Mouse (Mus musculus) midbrain, embryonic 12.5 days (tissue): ENCODE results near the gene Ap1s3. TPM values are rescaled to one million over a fixed set of nuclear protein-coding genes. Genes with fewer than 3 reads are reported as not detected.
A peak's percentile ranks its signal among the peaks of the same experiment; 100 is the strongest.

Experiments used
- ATAC-seq: fragments of 200-750 bp; cut with Nextera tagmentation; 2 replicates; pipeline ENCODE4 v1.8.0; 2017; ENCODE audit warnings: low read depth, moderate TSS enrichment, moderate library complexity; ENCODE audit not compliant: low FRiP score
- H3K27ac ChIP-seq: fragments of 300-500 bp; sonication (generic); replicated peaks from 2 replicates; pipeline ENCODE4 v1.5.1; 2016; ENCODE audit warnings: mild to moderate bottlenecking
- H3K27me3 ChIP-seq: fragments of 300-500 bp; sonication (generic); 2 replicates; pipeline ENCODE4 v1.6.1; 2016; ENCODE audit warnings: mild to moderate bottlenecking
- H3K36me3 ChIP-seq: fragments of 300-500 bp; sonication (generic); 2 replicates; pipeline ENCODE4 v1.6.1; 2016
- H3K4me1 ChIP-seq: fragments of 300-500 bp; sonication (generic); 2 replicates; pipeline ENCODE4 v1.6.1; 2016
- H3K4me2 ChIP-seq: fragments of 300-500 bp; sonication (generic); replicated peaks from 2 replicates; pipeline ENCODE4 v1.6.1; 2016; ENCODE audit warnings: mild to moderate bottlenecking, moderate library complexity
- H3K4me3 ChIP-seq: fragments of 300-500 bp; sonication (generic); 2 replicates; pipeline ENCODE4 v1.5.1; 2016; ENCODE audit warnings: mild to moderate bottlenecking
- H3K9ac ChIP-seq: fragments of 300-500 bp; sonication (generic); replicated peaks from 2 replicates; pipeline ENCODE4 v1.6.1; 2016; ENCODE audit warnings: mild to moderate bottlenecking, moderate library complexity
- H3K9me3 ChIP-seq: fragments of 300-500 bp; sonication (generic); 2 replicates; pipeline ENCODE4 v1.6.1; 2016; ENCODE audit warnings: mild to moderate bottlenecking
- WGBS: fragments of 180-500 bp; shearing (Covaris S2); methylation state at CpG from one replicate; pipeline ENCODE4 v1.1.7; 2016; 5-methylcytosine and 5-hydroxymethylcytosine counted together
- polyA plus RNA-seq: library from polyadenylated mRNA; unstranded; fragments of >200 nt; fragmentation: Nextera tagmentation; extraction: Ambion mirVana; gene quantifications from 2 replicates; pipeline ENCODE4 v1.2.1, GENCODE M21; 2016

The Ap1s3 gene
- polyA plus RNA-seq: 0.31 TPM in 1 of 2 replicates, not detected in the other

DNA sequence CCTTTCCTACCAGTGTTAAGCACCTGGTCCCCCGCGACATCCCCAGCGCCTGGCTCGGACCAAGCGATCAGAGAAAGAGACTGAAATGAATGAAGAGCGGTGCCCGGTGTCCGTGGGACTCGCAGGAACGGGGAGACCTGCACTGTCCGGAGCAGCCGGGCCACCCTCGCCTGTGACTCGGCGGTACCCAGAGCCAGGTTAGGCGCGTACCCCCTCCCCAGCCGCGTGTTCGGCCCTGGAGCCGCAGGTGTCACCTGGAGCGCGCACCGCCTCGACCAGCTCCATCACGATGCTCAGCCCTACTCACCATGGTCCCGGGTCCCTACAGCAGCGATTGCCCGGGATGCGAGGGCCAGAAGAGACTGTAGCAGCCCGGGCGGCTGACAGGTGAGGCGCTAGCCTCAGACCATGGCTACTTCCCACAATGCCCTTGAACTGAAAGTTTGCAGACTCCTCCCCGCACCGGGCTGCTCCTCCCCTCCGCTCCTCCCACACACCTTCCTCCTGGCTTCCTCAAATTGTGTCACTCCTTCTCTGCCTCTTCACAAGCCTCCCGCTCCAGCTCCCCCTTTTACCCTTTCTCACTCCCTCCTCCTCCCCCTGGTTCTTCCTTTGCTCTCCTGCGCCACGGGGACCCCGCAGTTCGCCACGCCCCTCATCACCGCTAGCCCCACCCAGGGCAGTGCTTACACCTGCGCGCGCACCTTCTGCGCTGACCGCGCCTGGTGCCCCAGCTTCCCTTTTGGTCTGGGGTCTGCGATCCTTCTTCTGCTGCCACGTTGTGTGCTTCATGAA is at the start of gene Ap1s3:
Gene Ap1s3 (minus strand): TSS at position 430 of the 795 bp plus-strand sequence.
- ATAC-seq: peak; percentile 79
- Histone ChIP-seq H3K9ac (peak within 1 kb of the TSS; percentile 49), H3K4me2 (peak within 1 kb of the TSS; percentile 99), H3K27ac (no peak within 1 kb of the TSS), H3K4me1 (peaks cover 16% of the 10 kb centered on the region), H3K9me3 (no peaks in the 10 kb centered on the region), H3K27me3 (peaks cover 45% of the 10 kb centered on the region), H3K4me3 (peak within 1 kb of the TSS; percentile 65), H3K36me3 (no peaks in the 10 kb centered on the region)
- under 1% methylated on average over 51 of the region's 51 CpGs for WGBS

DNA sequence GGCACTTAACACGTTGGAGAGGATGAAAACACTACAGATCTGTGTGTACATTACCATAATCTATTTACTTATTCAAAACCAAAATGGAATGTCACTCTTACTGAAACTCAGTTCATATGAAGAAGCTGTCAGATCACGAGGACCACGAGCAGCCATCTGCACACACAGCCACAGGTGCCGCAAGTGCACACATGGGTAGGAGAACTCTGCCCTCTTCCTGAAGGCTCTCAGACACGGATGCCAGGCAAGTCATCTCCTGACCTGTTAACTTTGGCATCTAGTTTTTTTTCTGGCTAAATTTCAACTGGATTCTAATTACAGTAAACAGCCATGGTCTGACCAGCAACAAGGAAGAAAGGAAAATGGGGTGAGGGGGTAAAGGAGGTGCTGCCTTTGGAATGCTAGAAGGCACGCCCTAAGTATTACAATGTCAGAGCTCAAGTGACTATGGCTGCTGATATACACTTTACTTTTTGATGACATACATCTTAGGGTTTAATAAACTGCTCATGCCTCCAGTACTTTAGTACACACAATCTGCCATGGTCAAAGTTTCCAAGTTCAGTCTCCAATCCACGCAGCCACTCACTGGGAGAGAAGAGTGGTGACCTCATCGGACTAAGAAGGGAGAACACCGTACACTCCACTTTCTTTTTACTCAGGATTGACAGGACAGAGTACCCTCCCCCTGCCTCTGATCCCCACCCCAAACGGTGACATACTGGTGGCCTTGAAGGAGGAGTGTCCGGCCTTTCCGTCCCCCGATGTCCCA is 42.6 kb upstream of the Ap1s3 start:
- H3K27me3 ChIP-seq: no peaks in the 10 kb centered on the region
- no peaks in the 10 kb centered on the region for H3K9me3 ChIP-seq
- no peak overlapping the region for H3K27ac ChIP-seq
- H3K36me3 ChIP-seq: peaks cover 11% of the 10 kb centered on the region; the same call in 1 of the 2 replicates
- no peaks in the 10 kb centered on the region for H3K4me1 ChIP-seq
- no peak overlapping the region for H3K4me2 ChIP-seq
- H3K4me3 ChIP-seq: no peak overlapping the region
- H3K9ac ChIP-seq: no peak overlapping the region
- WGBS: 90% methylated on average over 13 of the region's 13 CpGs
- ATAC-seq: no peak

DNA sequence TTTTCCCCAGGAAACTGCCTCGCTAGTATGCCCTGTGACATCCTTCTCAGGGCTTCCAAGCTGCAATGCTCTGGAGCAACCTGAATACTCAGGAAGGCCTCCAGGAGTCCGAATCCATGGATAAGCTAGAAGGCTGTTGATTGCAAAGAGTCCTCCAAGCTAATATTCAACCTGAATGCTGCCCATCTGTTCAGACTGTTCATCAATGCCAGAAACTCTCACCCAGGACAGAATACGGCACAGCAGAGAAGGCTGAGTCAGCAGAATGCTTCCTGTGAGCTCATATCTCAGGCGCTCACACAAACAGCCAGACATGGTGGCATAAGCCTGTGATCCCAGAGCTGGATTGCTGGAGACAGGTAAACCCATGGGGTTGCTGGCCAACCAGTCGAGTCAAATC is 41.3 kb upstream of the Ap1s3 start:
- ATAC-seq: no peak
- WGBS: 92% methylated on average over 5 of the region's 5 CpGs
- Histone ChIP-seq H3K36me3 (peaks cover 11% of the 10 kb centered on the region; the same call in 1 of the 2 replicates), H3K4me3 (no peak overlapping the region), H3K27me3 (no peaks in the 10 kb centered on the region), H3K27ac (no peak overlapping the region), H3K9me3 (no peaks in the 10 kb centered on the region), H3K4me2 (no peak overlapping the region), H3K9ac (no peak overlapping the region), H3K4me1 (no peaks in the 10 kb centered on the region)

DNA sequence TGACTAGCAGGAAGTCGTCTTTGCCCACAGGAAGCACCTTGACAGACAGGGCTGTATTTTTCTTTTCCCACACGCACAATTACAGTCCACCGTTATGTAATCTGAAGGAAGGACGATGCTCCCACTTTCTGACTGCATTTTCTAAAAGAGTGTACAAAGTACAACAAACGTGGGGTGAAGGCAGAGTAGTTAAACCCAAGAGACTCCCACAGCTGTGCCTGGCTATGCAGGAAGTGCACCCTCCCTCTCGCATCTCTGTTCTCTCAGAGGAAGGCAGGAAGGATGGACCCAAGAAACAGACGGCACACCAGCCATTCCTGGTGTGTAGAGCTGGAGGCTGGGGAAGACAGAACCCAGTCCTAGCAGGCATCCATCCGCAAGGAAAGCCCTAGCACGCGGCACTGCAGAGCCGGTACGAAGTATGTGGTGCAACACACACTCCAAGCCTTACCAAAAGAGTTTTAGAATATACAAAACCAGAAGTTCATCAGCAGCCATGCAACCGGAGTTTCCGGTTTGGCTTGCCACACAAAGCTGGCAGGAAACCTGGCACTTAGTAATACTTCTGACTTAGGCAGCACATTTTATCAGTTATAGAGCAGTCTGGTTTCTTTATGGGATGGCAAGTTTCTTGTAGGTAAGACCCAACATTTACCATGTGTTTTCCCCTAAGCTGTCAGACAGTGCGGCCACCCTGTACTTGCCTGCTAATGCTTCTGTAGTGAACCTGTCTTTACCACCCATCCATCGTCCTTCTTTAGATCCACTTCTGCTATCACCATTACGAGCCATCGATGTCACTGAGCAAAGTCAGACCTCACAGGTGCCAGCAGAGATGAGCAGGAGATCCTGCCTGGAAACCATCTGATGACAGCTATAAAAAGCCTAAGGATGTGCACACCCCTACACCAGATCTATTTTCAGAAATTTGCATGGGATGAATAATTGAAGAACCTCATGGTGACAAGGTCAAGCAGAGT is 39.7 kb upstream of the Ap1s3 start:
- Histone ChIP-seq H3K27me3 (no peaks in the 10 kb centered on the region), H3K27ac (no peak overlapping the region), H3K36me3 (peaks cover 22% of the 10 kb centered on the region), H3K9me3 (no peaks in the 10 kb centered on the region), H3K4me1 (no peaks in the 10 kb centered on the region), H3K4me2 (no peak overlapping the region), H3K4me3 (no peak overlapping the region), H3K9ac (no peak overlapping the region)
- no peak for ATAC-seq
- 91% methylated on average over 18 of the region's 18 CpGs for WGBS

DNA sequence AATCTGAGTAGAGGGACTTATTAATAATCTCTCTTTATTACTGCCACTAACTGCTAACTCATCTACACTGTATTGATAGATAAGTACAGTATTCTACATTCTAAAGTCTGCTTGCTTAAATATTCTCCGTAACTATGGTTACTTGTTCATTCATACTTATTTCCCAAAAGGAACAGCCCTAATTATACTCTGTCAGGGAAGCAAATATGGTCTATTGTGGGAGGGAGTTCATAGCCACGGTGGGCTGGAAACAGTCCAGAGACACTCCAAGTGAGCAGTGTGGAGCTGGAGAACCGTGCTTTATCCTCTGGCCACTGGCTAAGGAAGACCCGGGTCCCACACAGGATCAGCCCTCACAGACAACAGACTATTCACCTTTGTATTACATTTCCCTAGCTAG is 38.9 kb upstream of the Ap1s3 start:
- Histone ChIP-seq H3K36me3 (peaks cover 28% of the 10 kb centered on the region), H3K4me2 (no peak overlapping the region)

DNA sequence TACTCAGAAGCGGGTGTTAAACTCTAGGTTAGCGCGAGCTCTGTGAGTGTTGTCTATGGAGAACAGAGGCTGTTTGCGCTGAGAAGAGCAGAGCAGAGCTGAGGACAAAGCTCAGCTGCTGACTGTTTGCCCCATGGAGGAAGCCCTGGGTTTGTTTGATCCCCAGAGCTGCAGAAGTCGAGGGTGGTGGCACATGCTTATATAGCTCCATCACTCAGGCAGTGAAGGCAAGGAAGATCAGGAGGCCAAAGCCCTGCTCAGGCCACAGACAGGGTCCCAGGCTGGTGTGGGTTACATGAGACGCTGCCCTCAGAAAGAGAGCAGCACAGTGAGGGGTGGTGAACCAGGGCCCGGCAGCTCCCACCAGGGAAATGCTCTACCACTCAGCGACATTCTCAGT is 38.4 kb upstream of the Ap1s3 start:
- 83% methylated on average over 8 of the region's 8 CpGs for WGBS
- Histone ChIP-seq H3K27ac (no peak overlapping the region), H3K27me3 (no peaks in the 10 kb centered on the region), H3K4me2 (no peak overlapping the region), H3K4me3 (no peak overlapping the region), H3K9ac (no peak overlapping the region), H3K9me3 (no peaks in the 10 kb centered on the region), H3K4me1 (no peaks in the 10 kb centered on the region), H3K36me3 (peaks cover 31% of the 10 kb centered on the region)
- ATAC-seq: no peak

More for the DNA sequence above, 38.9 kb upstream of the Ap1s3 start:
- WGBS: 78% methylated on average over 4 of the region's 4 CpGs
- Histone ChIP-seq H3K9ac (no peak overlapping the region), H3K27ac (no peak overlapping the region), H3K9me3 (no peaks in the 10 kb centered on the region), H3K4me1 (no peaks in the 10 kb centered on the region), H3K4me3 (no peak overlapping the region), H3K27me3 (no peaks in the 10 kb centered on the region)
- no peak for ATAC-seq

DNA sequence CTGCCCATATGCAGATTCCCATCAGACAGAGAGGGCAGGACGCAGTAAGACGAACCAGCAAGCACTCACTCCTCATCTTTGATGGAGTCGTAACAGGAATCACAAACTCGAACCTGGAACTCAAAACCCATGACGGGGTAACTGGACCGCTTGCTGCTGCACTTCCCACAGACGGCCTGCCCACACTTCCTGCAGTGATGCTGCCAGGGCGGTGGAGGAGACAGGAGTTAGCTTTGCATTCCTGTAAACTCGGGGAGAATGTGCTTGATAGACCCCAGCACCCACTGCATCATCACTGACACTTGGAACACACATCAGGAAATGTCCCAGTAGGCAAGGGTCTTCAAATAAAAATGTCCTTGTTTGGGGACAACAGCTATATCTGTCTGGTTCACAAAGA is 35.6 kb upstream of the Ap1s3 start:
- Histone ChIP-seq H3K9me3 (no peaks in the 10 kb centered on the region), H3K9ac (no peak overlapping the region), H3K4me3 (no peak overlapping the region), H3K36me3 (peaks cover 33% of the 10 kb centered on the region), H3K4me2 (no peak overlapping the region), H3K4me1 (no peaks in the 10 kb centered on the region), H3K27ac (no peak overlapping the region), H3K27me3 (no peaks in the 10 kb centered on the region)
- ATAC-seq: no peak
- 88% methylated on average over 9 of the region's 9 CpGs for WGBS

DNA sequence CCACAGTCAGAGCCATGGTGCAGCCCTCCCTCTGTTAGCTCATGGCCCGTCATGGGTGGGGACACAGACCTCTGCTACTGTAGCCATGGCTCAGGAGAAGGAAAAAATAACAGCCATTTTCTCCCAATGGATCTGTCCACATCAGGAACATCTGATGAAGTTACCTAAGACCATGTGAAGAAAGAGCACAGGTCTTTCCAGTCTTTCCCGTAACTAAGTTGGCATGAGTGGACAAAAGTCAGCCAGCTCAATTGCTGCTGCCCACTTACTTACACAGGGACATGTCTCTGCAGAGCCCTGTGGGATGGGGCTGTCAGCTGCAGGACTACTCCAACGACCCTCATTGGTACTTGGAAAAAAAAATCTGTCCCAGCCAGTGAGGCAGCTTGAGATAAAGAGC is 34.9 kb upstream of the Ap1s3 start:
- Histone ChIP-seq H3K27me3 (no peaks in the 10 kb centered on the region), H3K9ac (no peak overlapping the region), H3K4me3 (no peak overlapping the region), H3K4me1 (no peaks in the 10 kb centered on the region), H3K9me3 (no peaks in the 10 kb centered on the region), H3K27ac (no peak overlapping the region), H3K36me3 (peaks cover 33% of the 10 kb centered on the region), H3K4me2 (no peak overlapping the region)
- no peak for ATAC-seq
- WGBS: 90% methylated on average over 3 of the region's 3 CpGs

DNA sequence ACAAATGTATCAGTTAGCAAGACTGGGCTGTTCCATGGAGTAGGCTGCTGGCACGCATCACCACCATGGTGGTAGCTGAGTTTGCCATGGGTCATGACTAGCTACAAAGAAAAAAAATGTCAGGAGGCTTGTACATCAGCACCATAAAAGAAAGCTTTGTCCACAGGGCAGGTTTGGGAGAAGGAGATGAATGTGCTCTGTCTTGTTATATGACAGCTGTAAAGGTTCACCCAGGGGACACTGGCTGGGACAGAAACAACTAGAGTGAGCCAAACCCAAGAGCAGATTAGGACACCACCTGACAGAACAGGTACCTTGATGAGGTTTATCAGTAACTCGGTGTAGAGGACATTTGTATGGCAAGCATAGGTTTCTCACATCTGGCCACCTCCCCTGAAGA is 32.9 kb upstream of the Ap1s3 start:
- Histone ChIP-seq H3K36me3 (peaks cover 33% of the 10 kb centered on the region), H3K4me3 (no peak overlapping the region), H3K27me3 (no peaks in the 10 kb centered on the region), H3K9ac (no peak overlapping the region), H3K4me2 (no peak overlapping the region), H3K27ac (no peak overlapping the region), H3K4me1 (no peaks in the 10 kb centered on the region), H3K9me3 (no peaks in the 10 kb centered on the region)
- WGBS: 90% methylated on average over 2 of the region's 2 CpGs
- no peak for ATAC-seq

DNA sequence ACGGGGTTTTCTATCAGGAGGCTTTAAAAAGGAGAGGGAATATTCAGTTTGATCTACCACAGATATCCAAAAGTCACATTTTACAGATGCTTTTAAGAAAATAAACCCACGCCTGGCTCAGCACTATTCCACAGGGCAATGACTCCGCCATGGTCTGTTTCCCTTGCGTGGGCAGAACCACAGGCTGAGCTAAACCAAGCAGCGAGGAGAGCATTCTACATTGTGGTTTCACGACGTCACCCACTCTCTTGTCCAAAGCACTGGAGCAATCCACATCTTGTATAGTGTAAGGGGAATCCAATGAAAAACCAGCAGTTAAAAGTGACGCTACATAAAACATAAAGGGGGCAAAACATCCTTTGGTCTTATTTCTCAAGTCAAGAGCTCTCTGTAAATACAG is 31.7 kb upstream of the Ap1s3 start:
- no peak for ATAC-seq
- WGBS: 91% methylated on average over 8 of the region's 8 CpGs
- no peak overlapping the region for H3K4me2 ChIP-seq

DNA sequence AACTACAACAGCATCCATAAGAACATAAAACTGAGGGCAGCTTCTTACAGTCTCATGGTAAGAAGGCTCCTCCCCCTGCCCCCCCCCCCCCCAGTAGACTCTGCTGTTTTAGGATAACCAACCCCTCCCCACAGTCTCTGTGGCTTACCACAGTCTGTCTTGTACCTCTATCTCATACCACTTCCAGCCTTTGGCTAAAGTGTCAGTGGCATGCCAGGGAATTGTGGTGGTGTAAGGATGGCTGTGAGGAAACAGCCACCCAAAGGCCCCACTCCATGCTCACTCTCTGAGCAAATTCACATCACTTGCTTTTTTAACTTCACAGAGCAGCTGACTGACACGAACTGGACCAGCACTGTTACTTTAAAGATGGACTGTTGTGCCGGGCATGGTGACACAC is 26.7 kb upstream of the Ap1s3 start:
- Histone ChIP-seq H3K36me3 (no peaks in the 10 kb centered on the region), H3K27ac (no peak overlapping the region), H3K9ac (no peak overlapping the region), H3K4me3 (no peak overlapping the region), H3K4me2 (no peak overlapping the region), H3K9me3 (no peaks in the 10 kb centered on the region), H3K27me3 (no peaks in the 10 kb centered on the region), H3K4me1 (peaks cover 10% of the 10 kb centered on the region; the same call in 1 of the 2 replicates)
- WGBS: 88% methylated on average over 2 of the region's 2 CpGs
- peak; percentile 35; the same call in 1 of the 2 replicates for ATAC-seq

More for the DNA sequence above, 31.7 kb upstream of the Ap1s3 start:
- Histone ChIP-seq H3K9ac (no peak overlapping the region), H3K4me1 (no peaks in the 10 kb centered on the region), H3K36me3 (peaks cover 33% of the 10 kb centered on the region), H3K27ac (no peak overlapping the region), H3K27me3 (no peaks in the 10 kb centered on the region), H3K9me3 (no peaks in the 10 kb centered on the region), H3K4me3 (no peak overlapping the region)
